Mouse (Mus musculus): ENCODE measurements at regions not wholly inside any gene's neighbourhood (a gene's known extent, or its start where the extent isn't known, plus 50 kb on each side); places are given as distances from the start of the nearest gene placed in this dataset.

DNA sequence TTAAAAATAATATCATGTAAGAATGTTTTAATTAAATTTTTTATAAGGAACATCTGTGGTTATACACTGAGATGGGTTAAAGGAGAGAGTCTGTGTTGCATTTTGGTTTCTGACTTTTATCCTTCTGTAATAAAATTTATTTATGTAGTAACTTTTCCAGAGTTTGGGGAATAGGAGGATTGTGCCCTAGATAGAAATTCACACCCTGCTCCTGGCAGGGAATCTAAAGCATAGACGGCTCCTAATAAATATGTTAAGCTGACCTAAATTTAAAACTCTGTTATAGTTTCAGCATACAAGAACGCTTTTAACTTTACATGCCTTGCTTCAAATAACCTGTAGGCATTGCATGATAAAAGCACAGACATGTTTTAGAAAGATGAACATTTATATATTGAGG is 618.7 kb upstream of the Negr1 start:
- ATAC-seq (replicated peaks in 1 of 2; ENCODE audit: insufficient read depth in 1 of 2, low FRiP score in 2 of 2, low TSS enrichment in 1 of 2, low read depth in 1 of 2, poor library complexity in 2 of 2, severe bottlenecking in 2 of 2), result no peak

DNA sequence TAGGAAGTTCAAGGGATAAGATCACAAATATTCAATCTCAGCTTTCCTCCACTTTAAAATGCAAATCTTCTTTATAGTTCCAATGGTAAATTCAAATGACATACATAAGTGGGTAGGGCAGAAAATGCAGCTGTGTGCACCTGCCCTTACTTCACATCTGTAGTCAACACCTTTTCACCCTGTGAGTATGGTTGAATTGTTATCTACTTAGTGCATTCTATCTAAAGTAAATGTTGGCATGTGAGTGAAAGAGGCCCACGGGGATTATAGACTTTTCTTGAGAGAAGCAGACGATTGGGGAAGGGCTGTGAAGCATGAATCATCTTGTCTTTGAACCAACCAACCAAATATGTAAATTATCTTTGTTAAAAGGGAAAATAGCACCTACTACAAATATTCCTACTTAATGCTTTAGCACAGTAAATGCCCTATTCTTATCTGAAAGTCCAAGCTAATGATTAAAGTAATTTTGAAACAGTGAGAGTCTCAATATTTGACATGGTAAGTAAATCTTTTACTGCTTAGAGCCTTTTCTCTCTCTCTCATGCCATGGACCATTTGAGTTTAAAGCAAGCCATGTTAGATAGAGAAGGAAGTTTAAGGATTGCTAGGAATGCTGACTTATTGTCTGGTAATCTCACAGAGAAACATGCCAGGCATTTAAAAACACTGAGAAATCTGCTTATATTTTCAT is 617.4 kb upstream of the Negr1 start:
- ATAC-seq (replicated peaks in 1 of 2; ENCODE audit: insufficient read depth in 1 of 2, low FRiP score in 2 of 2, low TSS enrichment in 1 of 2, low read depth in 1 of 2, poor library complexity in 2 of 2, severe bottlenecking in 2 of 2), result no peak

DNA sequence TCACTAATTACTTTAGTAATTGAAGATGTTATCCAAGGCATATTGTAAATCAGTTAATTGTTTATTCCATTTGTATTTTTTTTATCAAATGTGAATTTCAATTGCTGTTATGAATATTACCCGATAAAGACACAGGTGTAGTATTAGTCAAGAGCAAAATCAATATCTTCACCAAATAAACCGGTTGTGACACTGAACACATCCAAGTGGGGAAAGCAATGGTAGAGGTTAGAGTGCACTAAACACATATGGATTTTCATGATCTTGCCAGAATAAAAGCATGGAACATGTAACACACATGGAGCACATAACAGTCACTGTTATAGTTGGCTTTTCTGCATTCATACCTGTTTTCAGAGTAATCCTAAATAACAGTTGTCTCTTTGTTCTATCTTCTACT is 616.4 kb upstream of the Negr1 start:
- ATAC-seq (replicated peaks in 1 of 2; ENCODE audit: insufficient read depth in 1 of 2, low FRiP score in 2 of 2, low TSS enrichment in 1 of 2, low read depth in 1 of 2, poor library complexity in 2 of 2, severe bottlenecking in 2 of 2), result no peak

DNA sequence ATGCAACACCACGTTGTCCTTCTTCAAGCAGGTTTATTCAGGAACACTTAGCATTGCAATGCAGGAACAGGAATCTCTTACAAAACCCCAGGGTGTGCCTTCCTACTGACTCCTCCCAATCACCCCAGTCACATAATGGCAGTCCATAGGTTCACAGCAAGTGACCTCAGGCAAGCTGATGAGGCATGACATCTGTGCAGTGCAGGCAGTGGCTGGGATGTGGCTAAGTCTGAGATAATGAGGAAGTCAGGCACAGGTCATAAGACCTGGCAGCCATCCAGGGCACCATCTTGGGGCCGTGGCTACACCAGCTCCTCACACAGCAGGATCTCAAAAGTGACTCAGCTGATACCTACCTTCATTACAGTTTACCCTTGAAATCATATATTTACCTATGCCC is 599.1 kb upstream of the Negr1 start:
- peak; percentile 64 to 71 for ATAC-seq (replicated peaks in 1 of 2; ENCODE audit: insufficient read depth in 1 of 2, low FRiP score in 2 of 2, low TSS enrichment in 1 of 2, low read depth in 1 of 2, poor library complexity in 2 of 2, severe bottlenecking in 2 of 2)

DNA sequence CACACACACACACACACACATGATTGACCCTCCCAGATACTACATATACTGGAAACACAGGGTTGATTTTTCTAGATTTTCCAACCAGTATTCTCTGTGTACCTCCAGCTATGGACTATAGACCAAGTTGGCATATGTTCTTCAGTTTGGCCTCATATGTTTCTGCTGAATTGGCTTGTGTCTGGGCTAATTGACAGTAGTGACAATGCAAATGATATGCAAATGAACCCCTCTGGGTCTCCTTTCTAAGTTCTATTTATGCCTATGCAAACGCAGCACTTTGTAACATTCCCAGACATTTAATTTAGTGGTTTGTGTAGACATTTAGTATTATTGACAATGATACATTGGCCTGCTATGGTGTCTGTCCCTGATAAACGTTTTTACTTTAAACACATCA is 582.0 kb upstream of the Negr1 start:
- no peak for ATAC-seq (replicated peaks in 1 of 2; ENCODE audit: insufficient read depth in 1 of 2, low FRiP score in 2 of 2, low TSS enrichment in 1 of 2, low read depth in 1 of 2, poor library complexity in 2 of 2, severe bottlenecking in 2 of 2)

DNA sequence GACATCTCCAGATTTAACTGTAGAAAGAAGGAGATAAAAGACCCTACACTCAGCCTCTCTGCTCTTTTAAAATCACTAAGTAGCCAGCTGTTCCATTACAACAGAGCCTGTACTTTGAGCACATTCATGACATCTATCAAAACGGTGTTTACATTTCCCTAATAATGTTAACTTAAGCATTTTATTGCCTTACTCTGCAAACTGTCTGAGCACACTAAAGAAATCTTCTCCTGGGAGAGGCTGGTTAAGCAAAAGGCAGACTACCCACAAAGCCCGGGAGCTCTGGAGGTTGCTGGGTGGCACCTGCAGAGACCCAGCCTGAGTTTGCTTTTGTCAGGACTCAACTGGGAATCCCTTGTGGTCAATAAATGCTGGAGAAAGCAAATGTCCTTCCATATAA is 567.5 kb upstream of the Negr1 start:
- no peak for ATAC-seq (replicated peaks in 1 of 2; ENCODE audit: insufficient read depth in 1 of 2, low FRiP score in 2 of 2, low TSS enrichment in 1 of 2, low read depth in 1 of 2, poor library complexity in 2 of 2, severe bottlenecking in 2 of 2)

DNA sequence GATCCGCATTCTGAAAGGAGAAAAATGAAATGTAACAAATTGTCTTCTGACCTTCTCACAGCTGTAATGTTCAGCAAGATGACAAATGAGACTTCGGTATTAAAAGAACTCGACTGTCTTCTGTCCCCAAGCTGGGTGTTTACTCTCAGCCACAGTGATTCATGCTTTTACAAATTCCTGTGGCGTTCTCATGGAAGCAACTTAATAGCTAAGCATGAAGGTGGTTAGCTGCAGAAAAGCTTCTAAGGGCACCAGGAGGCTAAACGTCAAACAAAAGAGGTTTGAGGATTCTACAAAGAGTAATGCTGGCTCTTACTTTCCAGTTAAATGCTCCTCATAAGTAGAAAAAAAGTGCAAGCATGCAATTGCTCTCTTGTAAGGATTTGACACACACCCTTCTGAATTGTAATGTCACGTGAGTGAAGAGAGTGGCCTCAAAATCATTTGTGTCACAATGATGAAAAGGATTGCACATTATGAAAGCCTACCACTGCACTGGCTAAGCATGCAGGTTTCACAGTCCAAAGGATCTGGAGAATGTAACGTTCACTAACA is 543.8 kb upstream of the Negr1 start:
- no peak for ATAC-seq (replicated peaks in 1 of 2; ENCODE audit: insufficient read depth in 1 of 2, low FRiP score in 2 of 2, low TSS enrichment in 1 of 2, low read depth in 1 of 2, poor library complexity in 2 of 2, severe bottlenecking in 2 of 2)

DNA sequence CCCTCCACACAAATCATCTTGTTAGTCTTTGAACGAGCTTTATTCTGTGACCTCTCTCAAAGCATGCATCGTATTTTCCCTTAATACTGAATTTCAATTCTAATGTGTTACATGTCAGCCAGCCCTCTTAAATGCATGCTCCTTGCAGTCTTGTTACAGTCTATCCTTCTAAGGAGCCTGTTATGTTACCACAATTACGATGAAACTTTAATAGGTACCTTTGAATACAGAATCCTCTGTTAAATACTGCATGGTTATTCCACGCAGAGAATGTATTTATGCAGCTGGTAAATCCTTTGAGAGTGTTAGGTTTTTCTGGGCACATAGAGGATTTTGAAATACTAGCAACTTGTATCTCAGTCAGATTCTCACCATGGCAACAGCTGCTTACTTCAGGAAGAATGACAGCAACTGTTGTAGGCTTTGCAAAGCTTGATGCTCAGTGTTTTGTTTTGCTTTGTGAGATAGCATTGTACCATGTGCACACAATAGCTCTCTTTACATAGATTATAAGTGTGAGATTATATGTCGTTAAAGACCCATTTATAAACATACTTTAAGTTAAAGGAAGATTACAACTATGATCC is 532.9 kb upstream of the Negr1 start:
- ATAC-seq (replicated peaks in 1 of 2; ENCODE audit: insufficient read depth in 1 of 2, low FRiP score in 2 of 2, low TSS enrichment in 1 of 2, low read depth in 1 of 2, poor library complexity in 2 of 2, severe bottlenecking in 2 of 2), result no peak

DNA sequence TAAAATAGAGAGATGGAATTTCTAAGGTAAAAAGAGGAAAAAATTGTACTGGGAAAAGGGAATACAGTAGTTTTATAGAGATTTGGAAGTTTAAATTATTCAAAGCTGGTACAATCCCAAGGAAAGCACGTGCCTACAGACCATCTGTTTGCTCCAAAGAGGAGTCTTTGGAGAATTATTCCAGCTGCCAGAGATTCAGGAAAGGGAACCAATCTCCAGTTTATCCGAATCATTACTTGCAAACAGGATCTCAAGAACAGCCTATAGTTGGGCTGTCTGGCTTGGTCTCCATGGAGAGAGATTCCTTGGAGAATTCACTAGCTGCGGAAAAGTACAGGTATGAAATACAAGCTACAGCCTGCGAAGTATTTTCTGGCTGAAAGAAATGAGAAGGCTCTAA is 491.3 kb upstream of the Negr1 start:
- no peak for ATAC-seq (replicated peaks in 1 of 2; ENCODE audit: insufficient read depth in 1 of 2, low FRiP score in 2 of 2, low TSS enrichment in 1 of 2, low read depth in 1 of 2, poor library complexity in 2 of 2, severe bottlenecking in 2 of 2)

DNA sequence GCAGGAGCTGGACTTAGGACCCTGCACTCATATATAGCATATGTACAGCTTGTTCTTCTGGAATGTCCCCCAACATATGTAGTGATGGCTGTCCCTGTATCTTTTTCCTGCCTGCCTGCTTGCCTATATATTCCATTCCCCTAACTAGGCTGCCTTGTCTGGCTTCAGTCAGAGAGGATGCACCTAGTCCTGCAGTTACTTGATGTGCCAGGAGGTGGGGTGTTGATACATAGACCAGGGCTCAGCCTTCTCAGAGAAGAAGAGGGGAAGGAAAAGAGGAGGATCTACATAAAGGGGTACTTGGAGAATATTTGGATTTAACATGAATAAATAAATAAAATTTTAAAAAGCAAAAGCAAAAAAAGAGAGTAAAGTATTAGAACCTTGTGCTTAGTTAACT is 479.3 kb upstream of the Negr1 start:
- peak; percentile 59 to 60; a peak in 2 of 4 replicates for ATAC-seq (replicated peaks in 1 of 2; ENCODE audit: insufficient read depth in 1 of 2, low FRiP score in 2 of 2, low TSS enrichment in 1 of 2, low read depth in 1 of 2, poor library complexity in 2 of 2, severe bottlenecking in 2 of 2)

DNA sequence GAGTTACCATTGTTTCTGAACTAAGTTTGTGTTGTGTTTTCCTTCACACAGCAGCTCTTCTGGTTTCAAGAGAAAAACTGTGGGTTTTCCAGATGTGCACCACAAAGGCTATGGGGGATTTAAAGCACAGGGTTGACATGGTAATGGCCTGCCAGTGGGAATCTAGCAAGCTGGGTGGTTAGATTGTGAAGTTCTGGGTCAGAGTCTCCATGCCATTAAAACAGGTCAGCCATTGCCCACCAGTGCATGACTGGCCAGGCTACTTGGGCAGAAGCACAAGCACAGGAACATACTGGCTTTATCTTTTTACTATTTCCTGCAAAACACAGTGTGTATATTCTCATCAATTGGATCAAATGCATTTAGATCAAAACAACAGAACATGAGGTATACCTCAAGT is 467.9 kb upstream of the Negr1 start:
- no peak for ATAC-seq (replicated peaks in 1 of 2; ENCODE audit: insufficient read depth in 1 of 2, low FRiP score in 2 of 2, low TSS enrichment in 1 of 2, low read depth in 1 of 2, poor library complexity in 2 of 2, severe bottlenecking in 2 of 2)

DNA sequence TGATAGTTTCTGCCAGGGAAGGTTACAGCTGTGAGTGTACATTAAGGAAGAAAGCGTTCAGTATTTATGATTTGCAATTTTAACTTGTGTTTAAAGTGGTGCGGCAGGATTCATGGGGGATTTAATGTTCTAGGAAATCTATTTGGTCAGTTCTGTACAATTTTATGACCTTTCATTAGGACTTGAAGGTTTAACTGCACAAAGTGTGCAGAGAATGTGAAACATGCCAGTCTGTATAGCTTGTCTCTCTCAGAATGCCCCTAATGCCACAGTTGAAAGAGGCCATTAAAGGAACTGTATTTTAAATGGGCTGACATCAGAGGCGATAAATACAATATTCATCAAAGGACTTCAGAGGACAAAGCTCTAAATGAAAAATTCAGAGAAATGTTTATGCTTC is 466.6 kb upstream of the Negr1 start:
- ATAC-seq (replicated peaks in 1 of 2; ENCODE audit: insufficient read depth in 1 of 2, low FRiP score in 2 of 2, low TSS enrichment in 1 of 2, low read depth in 1 of 2, poor library complexity in 2 of 2, severe bottlenecking in 2 of 2), result no peak

DNA sequence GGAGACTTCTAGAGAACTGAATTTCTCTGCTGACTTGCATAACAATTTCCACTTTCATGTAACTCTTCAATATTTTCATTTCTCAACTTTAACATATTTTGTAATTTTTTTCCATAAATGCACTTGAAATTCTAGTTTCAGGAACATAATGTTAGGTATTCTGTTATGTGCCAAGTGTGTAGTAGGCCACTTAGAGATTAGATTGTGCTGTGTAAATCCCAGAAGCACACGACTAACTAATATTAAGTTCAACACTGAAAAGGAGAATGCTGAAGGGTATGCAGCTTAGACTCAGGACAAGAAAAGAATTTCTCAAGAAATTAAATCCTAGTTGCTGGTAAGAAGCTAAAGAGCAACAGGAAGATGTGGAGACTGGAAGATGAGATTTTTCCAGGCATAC is 455.8 kb upstream of the Negr1 start:
- ATAC-seq (replicated peaks in 1 of 2; ENCODE audit: insufficient read depth in 1 of 2, low FRiP score in 2 of 2, low TSS enrichment in 1 of 2, low read depth in 1 of 2, poor library complexity in 2 of 2, severe bottlenecking in 2 of 2), result no peak

DNA sequence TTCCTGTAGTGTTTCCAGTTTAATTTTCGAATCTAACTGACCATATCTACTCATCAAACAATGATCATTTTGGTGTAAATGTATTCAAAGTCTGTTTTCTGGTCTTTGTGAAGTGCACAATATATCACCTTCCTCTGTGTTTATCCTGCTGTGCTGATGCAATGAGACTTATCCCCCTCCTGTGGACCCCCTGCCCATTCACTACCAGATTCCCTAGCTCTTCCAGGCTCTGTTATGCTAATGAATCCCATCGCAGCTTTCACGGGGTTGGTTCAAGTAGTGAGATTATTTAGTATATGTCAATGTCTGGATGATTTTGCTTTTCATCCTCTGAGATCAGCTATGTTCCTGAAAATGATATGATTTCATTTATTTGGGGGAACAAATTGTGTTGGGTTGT is 441.3 kb upstream of the Negr1 start:
- ATAC-seq (replicated peaks in 1 of 2; ENCODE audit: insufficient read depth in 1 of 2, low FRiP score in 2 of 2, low TSS enrichment in 1 of 2, low read depth in 1 of 2, poor library complexity in 2 of 2, severe bottlenecking in 2 of 2), result no peak

DNA sequence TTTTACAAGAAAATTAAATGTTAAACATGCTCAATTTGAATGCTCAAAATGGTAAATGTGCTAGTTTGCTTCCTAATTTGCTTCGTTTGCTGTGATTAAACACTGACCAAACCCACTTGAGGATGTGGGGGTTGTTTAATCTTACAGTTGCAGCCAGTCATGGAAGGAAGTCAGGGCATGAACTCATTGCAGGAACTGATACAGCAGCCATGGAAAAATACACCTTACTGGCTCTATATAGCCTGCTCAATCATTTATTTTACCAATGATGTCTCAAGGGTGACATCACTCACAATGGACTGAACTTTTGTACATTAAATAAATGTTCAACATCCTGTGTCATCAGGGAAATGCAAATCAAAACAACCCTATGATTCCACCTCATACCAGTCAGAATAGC is 430.0 kb upstream of the Negr1 start:
- ATAC-seq (replicated peaks in 1 of 2; ENCODE audit: insufficient read depth in 1 of 2, low FRiP score in 2 of 2, low TSS enrichment in 1 of 2, low read depth in 1 of 2, poor library complexity in 2 of 2, severe bottlenecking in 2 of 2), result peak; percentile 49 to 58; a peak in 3 of 4 replicates

DNA sequence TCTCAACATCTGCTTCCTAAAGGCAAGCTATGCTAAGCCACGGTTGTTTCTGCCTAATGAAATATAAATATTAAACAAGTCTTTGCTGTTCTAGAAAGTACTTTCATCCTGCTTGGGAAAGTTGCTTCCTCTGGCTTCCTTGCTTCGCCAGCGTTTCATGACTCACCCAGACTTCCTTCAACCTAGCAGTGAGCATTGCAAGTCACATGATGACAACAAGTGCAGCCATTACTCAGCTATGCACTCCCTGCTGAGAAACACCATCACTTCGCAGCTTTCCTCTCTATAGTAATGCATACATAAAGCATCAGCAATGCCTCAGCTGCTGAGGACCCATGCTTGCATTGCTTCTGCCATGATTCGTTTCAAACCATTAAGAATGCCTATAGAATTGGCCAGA is 420.2 kb upstream of the Negr1 start:
- no peak for ATAC-seq (replicated peaks in 1 of 2; ENCODE audit: insufficient read depth in 1 of 2, low FRiP score in 2 of 2, low TSS enrichment in 1 of 2, low read depth in 1 of 2, poor library complexity in 2 of 2, severe bottlenecking in 2 of 2)

DNA sequence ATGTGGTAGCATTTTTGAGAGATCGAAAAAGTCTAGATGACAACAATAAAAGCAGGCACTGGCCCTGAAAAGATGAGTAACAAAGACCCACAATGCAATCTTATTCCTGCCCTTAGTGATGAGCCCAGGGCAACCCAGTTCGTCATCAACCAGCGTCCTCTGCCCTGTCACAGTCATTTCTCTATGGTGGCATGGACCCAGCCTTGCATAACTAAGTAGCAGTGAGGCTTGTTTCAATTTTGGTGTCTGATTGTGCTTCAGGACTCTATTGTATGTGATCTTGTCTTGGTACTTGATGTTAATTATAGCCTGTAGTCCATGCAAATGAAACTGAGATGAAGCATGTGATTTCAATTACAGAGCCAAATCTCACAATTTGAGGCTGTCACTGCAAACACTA is 412.3 kb upstream of the Negr1 start:
- no peak for ATAC-seq (replicated peaks in 1 of 2; ENCODE audit: insufficient read depth in 1 of 2, low FRiP score in 2 of 2, low TSS enrichment in 1 of 2, low read depth in 1 of 2, poor library complexity in 2 of 2, severe bottlenecking in 2 of 2)

DNA sequence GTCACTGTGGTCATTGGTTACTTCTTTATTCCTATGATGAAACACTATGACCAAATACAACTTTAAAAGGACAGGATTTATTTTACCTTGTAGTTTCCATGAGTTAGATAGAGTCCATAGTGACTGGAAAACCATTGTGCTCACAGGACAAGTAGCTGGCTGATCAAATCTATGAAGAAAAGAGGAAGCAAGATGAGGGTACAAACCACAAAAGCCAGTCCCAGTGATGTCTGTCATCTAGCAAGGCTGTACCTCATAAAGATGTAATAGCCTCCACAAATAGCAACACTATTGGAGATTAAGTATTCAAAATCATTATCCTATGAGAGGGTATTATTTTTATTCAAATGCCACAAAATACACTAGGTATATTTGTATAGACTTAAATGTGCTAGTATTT is 391.5 kb upstream of the Negr1 start:
- ATAC-seq (replicated peaks in 1 of 2; ENCODE audit: insufficient read depth in 1 of 2, low FRiP score in 2 of 2, low TSS enrichment in 1 of 2, low read depth in 1 of 2, poor library complexity in 2 of 2, severe bottlenecking in 2 of 2), result peak; percentile 81 to 91

DNA sequence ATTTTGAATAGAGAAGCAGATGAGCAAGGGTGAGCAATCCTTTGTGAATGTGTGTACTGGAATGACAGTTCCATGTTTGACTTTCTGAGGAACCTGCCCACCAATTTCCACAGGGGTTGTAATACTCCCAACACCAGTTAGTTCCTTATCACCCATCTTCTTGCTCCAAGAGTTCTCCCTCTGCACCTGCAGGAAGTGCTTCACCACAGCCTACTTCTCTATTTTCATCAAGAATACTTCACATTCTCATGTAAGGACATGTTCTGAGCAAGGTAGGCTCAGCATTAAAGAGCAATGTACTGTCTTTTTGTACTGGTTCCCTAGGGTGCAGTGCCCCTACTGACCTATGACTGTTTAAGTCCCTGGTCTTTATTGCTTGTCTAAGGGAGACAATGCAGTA is 362.9 kb upstream of the Negr1 start:
- ATAC-seq (replicated peaks in 1 of 2; ENCODE audit: insufficient read depth in 1 of 2, low FRiP score in 2 of 2, low TSS enrichment in 1 of 2, low read depth in 1 of 2, poor library complexity in 2 of 2, severe bottlenecking in 2 of 2), result peak; percentile 95

Data from hematopoietic stem cell, adult 5-6 weeks (primary cell).